Mouse (Mus musculus): ENCODE results near the gene Amph. TPM values are rescaled to one million over a fixed set of nuclear protein-coding genes. Genes with fewer than 3 reads are reported as not detected.

Amph gene
- polyA plus RNA-seq, 1 experiment: 159 TPM

- TF ChIP-seq CTCF (IDR thresholded peaks at IDR 0.05; ENCODE audit: borderline replicate concordance, insufficient read depth, low read depth, low read length): no peak
- peak overlapping the region; percentile 15; the same call in 1 of the 2 replicates for H3K27ac ChIP-seq (ENCODE audit: insufficient read depth, low read length)
- peak; percentile 46 to 76 for DNase-seq
- no peak overlapping the region for H3K4me3 ChIP-seq (replicated peaks; ENCODE audit: insufficient read depth, low read depth, low read length)
- peaks cover 8% of the 10 kb centered on the region; the same call in 1 of the 2 replicates for H3K4me1 ChIP-seq (ENCODE audit: control insufficient read depth, insufficient read depth, low read length)
- WGBS: 14% methylated on average over 11 of the region's 11 CpGs
- no peaks in the 10 kb centered on the region for H3K27me3 ChIP-seq (ENCODE audit: control insufficient read depth, insufficient read depth, low read length)
Observed at GRCm38 (mm10) chr13:18956065-18956913, 8.3 kb downstream of the Amph start.

GRCm38 (mm10) chr13:18957028-18957427, 9.0 kb downstream of the Amph start:
- Histone ChIP-seq H3K27me3 (ENCODE audit: control insufficient read depth, insufficient read depth, low read length) (no peaks in the 10 kb centered on the region), H3K4me3 (replicated peaks; ENCODE audit: insufficient read depth, low read depth, low read length) (no peak overlapping the region), H3K4me1 (ENCODE audit: control insufficient read depth, insufficient read depth, low read length) (peaks cover 8% of the 10 kb centered on the region; the same call in 1 of the 2 replicates), H3K27ac (ENCODE audit: insufficient read depth, low read length) (no peak overlapping the region)
- no peak for DNase-seq
- no peak for TF ChIP-seq CTCF (IDR thresholded peaks at IDR 0.05; ENCODE audit: borderline replicate concordance, insufficient read depth, low read depth, low read length)
- TF ChIP-seq POLR2A (IDR thresholded peaks at IDR 0.05; ENCODE audit: borderline replicate concordance, insufficient read depth, low read length): no peak
- WGBS: 52% methylated on average over 3 of the region's 3 CpGs

- WGBS: 9% methylated on average over 3 of the region's 3 CpGs
Observed at GRCm38 (mm10) chr13:18972571-18972970, 24.6 kb downstream of the Amph start.

GRCm38 (mm10) chr13:18974351-18974750, 26.3 kb downstream of the Amph start:
- WGBS: 16% methylated on average over 5 of the region's 5 CpGs
- no peak for TF ChIP-seq CTCF (IDR thresholded peaks at IDR 0.05; ENCODE audit: borderline replicate concordance, insufficient read depth, low read depth, low read length)
- no peak for TF ChIP-seq POLR2A (IDR thresholded peaks at IDR 0.05; ENCODE audit: borderline replicate concordance, insufficient read depth, low read length)
- peak; percentile 62 to 80 for DNase-seq
- no peaks in the 10 kb centered on the region for H3K27me3 ChIP-seq (ENCODE audit: control insufficient read depth, insufficient read depth, low read length)
- H3K4me1 ChIP-seq (ENCODE audit: control insufficient read depth, insufficient read depth, low read length): peaks cover 21% of the 10 kb centered on the region
- H3K4me3 ChIP-seq (replicated peaks; ENCODE audit: insufficient read depth, low read depth, low read length): no peak overlapping the region
- peak overlapping the region; percentile 73 for H3K27ac ChIP-seq (ENCODE audit: insufficient read depth, low read length)

More at GRCm38 (mm10) chr13:18972571-18972970, 24.6 kb downstream of the Amph start:
- no peak overlapping the region for H3K27ac ChIP-seq (ENCODE audit: insufficient read depth, low read length)
- DNase-seq: peak; percentile 38 to 65
- H3K4me3 ChIP-seq (replicated peaks; ENCODE audit: insufficient read depth, low read depth, low read length): no peak overlapping the region
- H3K27me3 ChIP-seq (ENCODE audit: control insufficient read depth, insufficient read depth, low read length): no peaks in the 10 kb centered on the region
- no peak for TF ChIP-seq CTCF (IDR thresholded peaks at IDR 0.05; ENCODE audit: borderline replicate concordance, insufficient read depth, low read depth, low read length)
- H3K4me1 ChIP-seq (ENCODE audit: control insufficient read depth, insufficient read depth, low read length): peaks cover 16% of the 10 kb centered on the region

- Histone ChIP-seq H3K4me1 (ENCODE audit: control insufficient read depth, insufficient read depth, low read length) (peaks cover 15% of the 10 kb centered on the region), H3K27me3 (ENCODE audit: control insufficient read depth, insufficient read depth, low read length) (no peaks in the 10 kb centered on the region), H3K27ac (ENCODE audit: insufficient read depth, low read length) (peak overlapping the region; percentile 55; the same call in 1 of the 2 replicates), H3K4me3 (replicated peaks; ENCODE audit: insufficient read depth, low read depth, low read length) (no peak overlapping the region)
- WGBS: 71% methylated on average over 4 of the region's 4 CpGs
- TF ChIP-seq CTCF (IDR thresholded peaks at IDR 0.05; ENCODE audit: borderline replicate concordance, insufficient read depth, low read depth, low read length): no peak
- TF ChIP-seq POLR2A (IDR thresholded peaks at IDR 0.05; ENCODE audit: borderline replicate concordance, insufficient read depth, low read length): no peak
- DNase-seq: no peak
Observed at GRCm38 (mm10) chr13:18987266-18987665, 39.3 kb downstream of the Amph start.

- Histone ChIP-seq H3K27ac (ENCODE audit: insufficient read depth, low read length) (no peak overlapping the region), H3K4me3 (replicated peaks; ENCODE audit: insufficient read depth, low read depth, low read length) (no peak overlapping the region), H3K27me3 (ENCODE audit: control insufficient read depth, insufficient read depth, low read length) (no peaks in the 10 kb centered on the region), H3K4me1 (ENCODE audit: control insufficient read depth, insufficient read depth, low read length) (peaks cover 15% of the 10 kb centered on the region)
- TF ChIP-seq POLR2A (IDR thresholded peaks at IDR 0.05; ENCODE audit: borderline replicate concordance, insufficient read depth, low read length) (no peak), CTCF (IDR thresholded peaks at IDR 0.05; ENCODE audit: borderline replicate concordance, insufficient read depth, low read depth, low read length) (no peak)
- peak in 1 of 2 experiments; percentile 57 for DNase-seq
- 20% methylated on average over 4 of the region's 4 CpGs for WGBS
Observed at GRCm38 (mm10) chr13:18988323-18988722, 40.3 kb downstream of the Amph start.

GRCm38 (mm10) chr13:18989185-18989714, 41.2 kb downstream of the Amph start:
- 41% methylated on average over 8 of the region's 8 CpGs for WGBS

GRCm38 (mm10) chr13:19002502-19002901, 54.5 kb downstream of the Amph start:
- no peaks in the 10 kb centered on the region for H3K27me3 ChIP-seq (ENCODE audit: control insufficient read depth, insufficient read depth, low read length)
- TF ChIP-seq CTCF (IDR thresholded peaks at IDR 0.05; ENCODE audit: borderline replicate concordance, insufficient read depth, low read depth, low read length): no peak
- peaks cover 10% of the 10 kb centered on the region; the same call in 1 of the 2 replicates for H3K4me1 ChIP-seq (ENCODE audit: control insufficient read depth, insufficient read depth, low read length)
- DNase-seq: peak in 1 of 2 experiments; percentile 50
- H3K27ac ChIP-seq (ENCODE audit: insufficient read depth, low read length): peak overlapping the region; percentile 58
- no peak overlapping the region for H3K4me3 ChIP-seq (replicated peaks; ENCODE audit: insufficient read depth, low read depth, low read length)
- 14% methylated on average over 9 of the region's 9 CpGs for WGBS

More at GRCm38 (mm10) chr13:18989185-18989714, 41.2 kb downstream of the Amph start:
- no peak for DNase-seq
- H3K4me3 ChIP-seq (replicated peaks; ENCODE audit: insufficient read depth, low read depth, low read length): no peak overlapping the region
- no peaks in the 10 kb centered on the region for H3K27me3 ChIP-seq (ENCODE audit: control insufficient read depth, insufficient read depth, low read length)
- TF ChIP-seq POLR2A (IDR thresholded peaks at IDR 0.05; ENCODE audit: borderline replicate concordance, insufficient read depth, low read length) (no peak), CTCF (IDR thresholded peaks at IDR 0.05; ENCODE audit: borderline replicate concordance, insufficient read depth, low read depth, low read length) (no peak)
- no peak overlapping the region for H3K27ac ChIP-seq (ENCODE audit: insufficient read depth, low read length)
- H3K4me1 ChIP-seq (ENCODE audit: control insufficient read depth, insufficient read depth, low read length): peaks cover 15% of the 10 kb centered on the region

Measured in cerebellum, adult 2 months (tissue).